Mouse (Mus musculus) spleen, adult 18-20 months (tissue): ENCODE data around the gene Zfp276.
A peak's percentile ranks its signal among the peaks of the same experiment; 100 is the strongest.
"Not testable (repeated sequence)": the region's sequence is repeated elsewhere in the genome, so short reads cannot be mapped to it uniquely, and the experiment has no call there.

Experiments
- DNase-seq, 2 experiments: peaks; one replicate each; pipeline ENCODE4 v3.0.0; 2022; ENCODE audit warnings: mixed read lengths in 2 of 2

Gene Zfp276

DNA sequence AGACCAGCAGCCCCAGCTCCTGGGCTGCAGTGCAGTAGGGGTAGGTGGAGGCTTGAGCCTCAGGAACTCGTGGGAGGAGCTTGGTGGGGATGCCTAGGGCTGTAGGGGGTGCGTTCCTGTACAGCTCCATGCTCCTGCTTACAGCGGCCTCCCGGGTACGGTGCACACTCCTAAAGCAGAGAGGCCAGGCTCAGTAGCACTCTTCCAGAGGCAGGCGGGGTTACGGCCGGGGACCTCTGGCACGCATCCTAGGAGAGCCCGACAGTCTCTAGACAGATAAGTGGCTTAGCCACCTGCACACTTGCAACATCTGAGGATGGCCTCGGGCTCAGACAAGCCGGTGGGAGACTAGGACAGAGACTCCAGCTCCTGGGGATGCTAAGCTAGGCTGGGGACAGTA, 8.5 kb upstream of the Zfp276 start:
- no peak for DNase-seq

DNA sequence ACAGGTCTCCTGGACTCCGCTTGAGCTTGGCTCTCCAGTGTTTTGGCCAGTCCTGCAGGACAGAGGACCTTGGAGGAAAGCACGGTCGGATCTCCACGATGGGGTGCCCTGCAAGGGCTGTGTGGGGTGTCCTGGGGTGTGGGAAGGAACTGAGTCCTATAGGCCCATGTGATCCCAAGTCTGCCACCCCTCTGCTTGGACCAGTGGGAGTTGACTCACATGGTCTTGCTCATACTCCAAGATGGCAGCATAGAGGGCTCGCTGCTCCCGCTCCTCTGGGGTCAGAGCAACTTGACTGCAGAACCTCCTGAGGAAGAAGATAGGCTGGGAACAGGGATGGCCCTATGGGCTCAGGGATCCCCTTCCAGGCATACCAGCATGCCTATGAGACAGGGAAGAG, 6.2 kb upstream of the Zfp276 start:
- DNase-seq, result no peak

- DNase-seq, result no peak
Measured at GRCm38 (mm10) chr8:123248596-123248995, 5.4 kb upstream of the Zfp276 start.

DNA sequence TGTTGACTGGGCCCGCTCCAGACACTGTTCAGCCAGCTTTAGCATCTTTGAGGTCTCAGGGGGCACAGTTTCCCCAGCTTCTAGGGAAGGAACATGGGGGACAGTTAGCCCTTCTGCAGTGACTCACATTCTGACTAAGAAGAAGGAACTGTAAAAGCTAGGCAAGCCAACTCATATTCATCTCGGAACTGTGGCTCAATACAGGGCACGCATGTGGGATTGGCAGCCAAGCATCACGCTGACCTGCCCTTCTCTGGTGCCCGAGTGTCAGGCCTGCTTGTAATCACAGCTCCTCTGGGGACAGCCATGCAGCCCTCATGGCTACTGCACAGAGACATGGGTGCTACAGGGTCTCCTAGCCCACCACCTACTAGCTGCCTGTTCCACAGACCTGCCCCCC, 3.1 kb upstream of the Zfp276 start:
- no peak for DNase-seq

DNA sequence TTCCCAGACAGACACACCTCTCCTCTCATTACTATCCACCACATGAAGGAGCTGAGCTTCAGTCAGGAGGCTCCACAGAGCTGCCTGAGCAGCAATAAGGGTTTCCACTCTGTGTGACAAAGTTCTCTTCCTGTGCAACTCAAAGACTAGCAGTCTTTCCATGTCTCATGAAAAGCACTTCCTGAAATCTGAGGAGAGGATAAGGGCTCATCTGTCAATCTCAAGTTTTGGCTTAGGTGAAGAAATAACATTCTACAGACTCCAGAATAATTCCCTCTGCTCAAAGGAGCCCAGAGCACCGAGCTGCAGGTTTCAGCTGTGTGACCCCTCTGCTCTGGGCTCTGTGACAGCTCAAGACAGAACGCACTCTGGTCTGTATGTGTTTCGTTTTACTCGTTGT, 1.1 kb upstream of the Zfp276 start:
- DNase-seq, result no peak

GRCm38 (mm10) chr8:123253451-123254098, 420 bp upstream of the Zfp276 start:
- DNase-seq, result no peak

DNA sequence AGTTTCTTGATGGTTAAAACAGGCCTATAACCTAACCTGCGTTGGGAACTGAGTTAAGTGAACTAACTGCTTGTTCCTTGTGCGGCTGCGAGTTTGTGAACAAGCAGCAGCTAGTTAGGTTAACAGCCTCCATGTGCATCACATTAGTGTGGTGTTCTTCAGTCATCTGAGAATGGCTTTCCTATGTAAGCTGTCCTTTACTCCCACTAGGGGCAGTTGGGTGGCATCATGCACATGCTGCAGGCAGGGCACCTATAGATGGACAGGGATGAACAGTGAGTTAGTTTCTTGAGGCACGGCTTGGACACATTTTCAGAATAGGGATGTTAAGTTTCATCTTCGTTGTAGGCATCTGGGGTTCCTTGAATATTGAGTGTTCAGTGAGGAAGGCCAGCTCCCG, 1.2 kb downstream of the Zfp276 start:
- DNase-seq, result no peak

GRCm38 (mm10) chr8:123257114-123257513, 3.1 kb downstream of the Zfp276 start:
- no peak for DNase-seq

- not testable (repeated sequence) for DNase-seq
Measured at GRCm38 (mm10) chr8:123257593-123257992, 3.6 kb downstream of the Zfp276 start.

DNA sequence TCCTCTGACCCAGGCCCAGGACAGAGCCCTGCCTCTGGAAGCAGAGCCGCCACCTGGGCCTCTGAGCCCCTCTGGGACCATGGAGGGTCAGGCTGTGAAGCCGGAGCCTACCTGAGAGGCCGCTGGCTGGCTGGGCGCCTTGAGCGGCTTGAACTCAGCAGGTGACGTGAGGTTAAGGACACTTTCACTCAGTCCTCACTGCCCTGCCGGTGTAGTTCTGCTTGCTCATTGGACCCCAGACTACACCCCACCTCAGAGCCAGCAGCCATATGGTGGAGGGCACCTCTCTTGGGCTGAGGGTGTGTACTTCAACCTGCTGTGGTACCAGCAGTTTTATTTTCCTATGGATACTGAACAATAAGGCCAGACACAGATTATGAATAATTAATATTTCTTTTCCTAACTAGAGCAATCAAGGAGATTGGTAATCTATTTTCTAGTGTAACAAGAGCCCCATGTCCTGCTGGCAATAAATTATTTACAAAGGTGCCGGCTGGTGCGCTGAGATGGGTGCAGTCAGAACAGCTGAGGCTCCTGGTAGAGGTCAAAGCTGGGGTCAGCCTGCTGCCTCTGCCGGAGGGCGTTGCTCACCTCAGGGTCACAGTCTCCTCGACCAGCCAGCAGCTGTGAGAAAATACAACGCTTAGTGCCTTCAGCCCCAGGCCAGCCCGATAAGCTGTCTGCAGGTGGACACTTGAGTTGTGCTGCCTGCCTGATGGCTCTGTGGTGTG, 14.1 kb downstream of the Zfp276 start:
- DNase-seq, result no peak

- no peak for DNase-seq
Measured at GRCm38 (mm10) chr8:123271147-123271546, 17.2 kb downstream of the Zfp276 start.

DNA sequence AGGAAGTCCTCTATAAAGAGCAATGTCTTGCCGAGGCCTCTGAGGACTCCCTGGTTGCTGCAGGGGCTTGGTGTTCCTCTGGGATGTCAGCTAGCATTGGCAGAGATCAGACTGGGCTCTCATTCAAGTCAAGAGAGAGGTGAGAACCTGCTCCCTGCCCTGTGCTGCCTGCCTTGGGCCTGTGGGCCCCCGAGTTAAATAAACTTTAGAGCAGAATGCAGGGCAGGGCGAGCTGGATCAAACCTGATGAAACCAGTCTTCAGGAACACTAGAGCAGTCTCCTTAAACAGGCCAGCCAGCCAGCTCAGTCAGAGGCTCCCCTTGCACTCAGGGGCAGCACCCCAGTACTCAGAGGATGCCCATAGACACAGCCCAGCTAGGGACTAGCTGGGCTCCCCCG, 17.9 kb downstream of the Zfp276 start:
- no peak for DNase-seq

- DNase-seq, result no peak
Measured at GRCm38 (mm10) chr8:123274447-123274846, 20.5 kb downstream of the Zfp276 start.

DNA sequence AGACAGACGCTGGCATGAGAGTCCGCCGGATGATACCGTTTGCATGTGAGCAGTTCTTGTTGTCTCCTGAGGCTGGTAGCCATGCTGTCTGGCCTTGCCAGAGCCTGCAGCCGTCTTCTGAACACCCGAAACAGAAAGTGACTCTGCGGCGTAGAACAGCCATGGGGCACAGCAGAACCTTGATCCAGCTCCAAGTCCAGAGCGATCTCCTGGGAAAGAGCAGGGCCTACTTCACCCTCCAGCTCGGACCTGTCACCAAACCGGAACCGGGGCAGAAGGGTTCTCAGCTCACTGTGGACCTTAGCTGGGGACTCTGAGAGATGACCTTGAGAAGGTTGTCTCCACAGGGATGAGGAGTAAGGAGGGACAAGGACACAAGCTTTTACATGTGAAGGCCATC, 21.1 kb downstream of the Zfp276 start:
- DNase-seq, result no peak

DNA sequence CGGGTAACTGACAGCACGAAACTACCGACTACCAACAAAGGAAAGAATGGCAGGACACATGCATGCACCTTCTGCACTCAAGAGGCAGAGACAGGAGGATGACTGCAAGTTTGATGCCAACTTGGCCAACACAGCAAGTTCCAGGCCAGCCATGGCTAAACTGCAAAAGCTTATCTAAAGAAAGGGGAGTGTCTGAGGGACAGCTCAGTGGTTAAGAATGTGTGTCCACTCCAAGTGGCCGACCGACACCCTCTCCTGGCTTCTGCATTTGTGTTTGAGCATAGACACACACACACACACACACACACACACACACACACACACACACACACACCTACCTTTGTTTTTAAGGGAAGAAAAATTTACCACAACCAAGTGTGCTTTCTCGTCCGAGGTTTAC, 24.4 kb downstream of the Zfp276 start:
- DNase-seq, result no peak

DNA sequence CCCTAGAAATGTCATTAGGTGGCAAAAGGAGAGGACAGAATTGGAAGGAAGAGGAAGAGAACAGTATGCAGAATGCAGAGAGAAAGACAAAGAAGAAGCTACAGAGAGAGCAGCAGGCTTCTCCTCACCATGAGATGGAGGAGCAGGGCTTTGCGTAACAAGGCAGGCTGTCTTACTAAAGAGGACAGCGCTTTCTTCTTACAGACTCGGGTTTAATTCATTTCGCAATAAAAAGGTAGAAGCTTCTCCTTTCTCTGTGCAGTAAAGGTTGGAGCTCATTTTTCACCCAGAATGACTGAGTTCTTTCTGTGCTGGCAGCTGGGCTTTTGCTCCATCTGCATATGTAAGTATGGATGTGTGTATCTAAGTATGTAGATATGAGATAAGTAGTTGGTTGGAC, 25.8 kb downstream of the Zfp276 start:
- no peak for DNase-seq

DNA sequence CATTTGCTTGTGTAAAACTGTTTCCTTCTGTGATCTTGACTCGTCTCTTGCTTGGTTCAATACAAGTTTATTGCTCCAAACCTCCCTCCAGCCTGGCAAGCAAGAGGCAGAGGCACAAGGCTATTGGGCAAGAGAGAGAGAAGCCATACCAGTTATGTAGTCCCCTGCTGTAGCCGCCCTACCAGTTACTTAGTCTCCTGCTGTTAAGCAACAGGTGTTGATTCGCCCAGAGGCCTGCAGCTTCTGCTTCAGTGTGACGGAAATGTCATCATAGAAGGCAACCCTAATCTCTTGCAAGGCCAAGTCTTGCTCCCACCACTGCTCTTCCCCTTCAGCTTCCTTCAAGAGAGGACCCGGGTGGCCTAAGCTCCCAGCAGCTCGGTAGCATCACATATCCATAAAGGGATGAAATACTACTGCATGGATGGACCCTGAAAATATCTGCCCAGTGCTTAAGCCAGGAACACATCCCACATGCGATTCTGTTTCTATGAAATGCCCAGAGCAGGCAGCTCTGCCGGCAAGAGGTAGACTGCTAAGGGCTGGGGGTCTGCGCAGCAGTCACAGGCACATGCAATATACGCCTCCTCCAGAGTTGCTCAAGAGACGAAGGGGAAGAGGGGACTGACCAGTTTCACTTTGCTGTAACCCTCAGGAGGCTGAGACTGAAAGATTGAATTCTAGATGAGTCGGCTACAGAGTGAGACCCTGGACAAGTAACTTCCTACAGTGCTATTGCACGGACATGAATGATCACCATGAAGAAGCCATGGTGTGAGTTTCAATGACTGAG, 26.5 kb downstream of the Zfp276 start:
- DNase-seq, result no peak

DNA sequence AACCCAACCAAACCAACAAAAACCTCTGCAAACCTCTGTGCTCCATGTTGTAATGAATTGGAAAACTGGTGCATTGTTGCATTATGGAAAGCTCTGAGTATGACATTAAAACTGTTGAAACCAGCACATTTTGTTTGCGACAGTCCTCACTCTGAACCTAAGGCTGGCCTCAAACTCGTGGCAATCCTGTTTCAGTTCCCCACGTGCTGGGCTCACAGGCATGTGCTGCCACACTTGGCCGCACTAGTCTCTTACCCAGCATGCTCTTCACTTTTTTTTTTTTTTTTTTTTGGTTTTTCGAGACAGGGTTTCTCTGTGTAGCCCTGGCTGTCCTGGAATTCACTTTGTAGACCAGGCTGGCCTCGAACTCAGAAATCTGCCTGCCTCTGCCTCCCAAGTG, 29.0 kb downstream of the Zfp276 start:
- peak; percentile 27 to 35 for DNase-seq

- peak; percentile 47 to 53 for DNase-seq
Measured at GRCm38 (mm10) chr8:123283991-123284390, 30.0 kb downstream of the Zfp276 start.

DNA sequence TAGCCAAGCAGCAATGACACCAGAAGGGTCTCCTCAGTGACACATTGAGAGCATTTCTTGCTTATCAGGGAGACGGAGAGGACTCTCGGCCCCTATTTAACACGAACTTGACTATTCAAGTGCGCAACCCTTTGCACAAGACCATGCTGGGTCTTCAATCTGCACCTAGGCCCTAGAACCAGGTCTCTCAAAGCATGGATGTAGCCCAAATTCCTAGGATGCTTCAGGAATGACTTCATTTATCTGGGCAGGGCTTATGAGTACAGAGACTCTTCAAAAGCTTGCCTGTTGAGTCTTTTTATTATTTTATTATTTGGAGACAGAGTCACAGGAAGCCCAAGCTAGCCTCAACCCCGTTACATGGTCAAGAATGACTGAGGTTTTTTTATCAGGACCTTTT, 30.5 kb downstream of the Zfp276 start:
- no peak for DNase-seq

GRCm38 (mm10) chr8:123287362-123287761, 33.4 kb downstream of the Zfp276 start:
- no peak for DNase-seq

- peak in 1 of 2 experiments; percentile 57 for DNase-seq
Measured at GRCm38 (mm10) chr8:123290166-123290565, 36.2 kb downstream of the Zfp276 start.

DNA sequence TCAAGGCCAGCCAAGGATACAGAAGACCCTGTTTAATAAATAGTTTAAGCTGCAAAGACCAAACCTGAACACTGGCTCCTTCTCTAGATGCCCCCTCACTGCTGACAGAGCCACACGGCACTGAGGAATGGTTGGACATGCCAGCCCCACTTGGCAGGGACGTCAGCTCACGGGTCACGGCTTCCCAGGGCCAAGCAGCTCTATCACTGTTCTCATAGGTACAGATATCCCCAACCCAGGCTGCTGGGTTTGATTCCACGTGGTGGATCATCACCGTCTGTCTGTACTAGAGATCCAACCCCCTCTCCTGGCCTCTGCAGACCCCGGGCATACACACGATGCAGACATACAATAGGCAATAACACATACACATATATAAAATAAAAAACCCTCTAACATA, 36.7 kb downstream of the Zfp276 start:
- no peak for DNase-seq

GRCm38 (mm10) chr8:123291716-123292115, 37.7 kb downstream of the Zfp276 start:
- DNase-seq, result no peak
